Mouse (Mus musculus): ENCODE results near the gene Cdk5rap3. TPM values are rescaled to one million over a fixed set of nuclear protein-coding genes. Genes with fewer than 3 reads are reported as not detected.

Gene Cdk5rap3
- polyA plus RNA-seq, 1 experiment from 2014 or later, result 96.5 TPM

GRCm38 (mm10) chr11:96910003-96910402 is 6.3 kb downstream of the Cdk5rap3 start:
- Histone ChIP-seq H3K4me2 (replicated peaks) (no peak overlapping the region), H3K36me3 (peaks cover 45% of the 10 kb centered on the region), H3K27me3 (no peaks in the 10 kb centered on the region), H3K9me3 (no peaks in the 10 kb centered on the region), H3K4me3 (no peak overlapping the region), H3K4me1 (peaks cover 4% of the 10 kb centered on the region), H3K27ac (no peak overlapping the region), H3K9ac (no peak overlapping the region)
- ATAC-seq (ENCODE audit: insufficient number of reproducible peaks, insufficient read depth, low FRiP score, low TSS enrichment), result 0 out of 2 replicates have a peak, but pooled peaks have one; percentile 31
- 25% methylated on average over 7 of the region's 7 CpGs for WGBS

GRCm38 (mm10) chr11:96908594-96908993 is 7.7 kb downstream of the Cdk5rap3 start:
- H3K27me3 ChIP-seq, result no peaks in the 10 kb centered on the region
- no peak overlapping the region for H3K27ac ChIP-seq
- no peak overlapping the region for H3K4me3 ChIP-seq
- no peaks in the 10 kb centered on the region for H3K9me3 ChIP-seq
- no peak overlapping the region for H3K4me2 ChIP-seq (replicated peaks)
- peaks cover 45% of the 10 kb centered on the region for H3K36me3 ChIP-seq
- 0 out of 2 replicates have a peak, but pooled peaks cover under 1% of the 10 kb centered on the region for H3K4me1 ChIP-seq
- ATAC-seq (ENCODE audit: insufficient number of reproducible peaks, insufficient read depth, low FRiP score, low TSS enrichment), result no peak
- 82% methylated on average over 12 of the region's 12 CpGs for WGBS
- no peak overlapping the region for H3K9ac ChIP-seq

GRCm38 (mm10) chr11:96906431-96907161 is 9.7 kb downstream of the Cdk5rap3 start:
- ATAC-seq (ENCODE audit: insufficient number of reproducible peaks, insufficient read depth, low FRiP score, low TSS enrichment), result no peak
- 66% methylated on average over 15 of the region's 15 CpGs for WGBS
- Histone ChIP-seq H3K27ac (no peak overlapping the region; the same call in 1 of the 2 replicates), H3K27me3 (no peaks in the 10 kb centered on the region), H3K4me2 (replicated peaks) (no peak overlapping the region), H3K36me3 (peaks cover 35% of the 10 kb centered on the region), H3K9me3 (no peaks in the 10 kb centered on the region), H3K9ac (no peak overlapping the region), H3K4me3 (no peak overlapping the region), H3K4me1 (peaks cover 14% of the 10 kb centered on the region)

- ATAC-seq (ENCODE audit: insufficient number of reproducible peaks, insufficient read depth, low FRiP score, low TSS enrichment), result no peak
- Histone ChIP-seq H3K27ac (0 out of 2 replicates have a peak overlapping the region, but pooled peaks have one; percentile 46), H3K36me3 (peaks cover 17% of the 10 kb centered on the region), H3K4me3 (no peak overlapping the region), H3K4me1 (peaks cover 26% of the 10 kb centered on the region), H3K9ac (no peak overlapping the region), H3K9me3 (no peaks in the 10 kb centered on the region), H3K4me2 (replicated peaks) (no peak overlapping the region), H3K27me3 (no peaks in the 10 kb centered on the region)
- 22% methylated on average over 16 of the region's 16 CpGs for WGBS
Observed at GRCm38 (mm10) chr11:96902639-96903635, 13.4 kb downstream of the Cdk5rap3 start.

GRCm38 (mm10) chr11:96901332-96901731 is 15.0 kb downstream of the Cdk5rap3 start:
- no peak overlapping the region for H3K9ac ChIP-seq

GRCm38 (mm10) chr11:96899449-96900306 is 16.6 kb downstream of the Cdk5rap3 start:
- peaks cover 26% of the 10 kb centered on the region for H3K4me1 ChIP-seq
- H3K27ac ChIP-seq, result peak overlapping the region; percentile 41; the same call in 1 of the 2 replicates
- H3K4me2 ChIP-seq (replicated peaks), result 0 out of 2 replicates have a peak overlapping the region, but pooled peaks have one; percentile 9
- no peaks in the 10 kb centered on the region for H3K9me3 ChIP-seq
- no peaks in the 10 kb centered on the region for H3K27me3 ChIP-seq
- ATAC-seq (ENCODE audit: insufficient number of reproducible peaks, insufficient read depth, low FRiP score, low TSS enrichment), result peak; percentile 69
- H3K9ac ChIP-seq, result no peak overlapping the region
- H3K4me3 ChIP-seq, result no peak overlapping the region
- WGBS, result 34% methylated on average over 13 of the region's 13 CpGs
- H3K36me3 ChIP-seq, result no peaks in the 10 kb centered on the region

More at GRCm38 (mm10) chr11:96901332-96901731, 15.0 kb downstream of the Cdk5rap3 start:
- Histone ChIP-seq H3K4me2 (replicated peaks) (no peak overlapping the region), H3K27me3 (no peaks in the 10 kb centered on the region), H3K36me3 (0 out of 2 replicates have a peak, but pooled peaks cover 2% of the 10 kb centered on the region), H3K27ac (no peak overlapping the region), H3K4me1 (peaks cover 26% of the 10 kb centered on the region), H3K9me3 (no peaks in the 10 kb centered on the region), H3K4me3 (no peak overlapping the region)
- ATAC-seq (ENCODE audit: insufficient number of reproducible peaks, insufficient read depth, low FRiP score, low TSS enrichment), result no peak
- WGBS, result 64% methylated on average over 9 of the region's 9 CpGs

- no peaks in the 10 kb centered on the region for H3K9me3 ChIP-seq
- H3K36me3 ChIP-seq, result no peaks in the 10 kb centered on the region
- H3K4me2 ChIP-seq (replicated peaks), result no peak overlapping the region
- no peak overlapping the region for H3K4me3 ChIP-seq
- 83% methylated on average over 4 of the region's 4 CpGs for WGBS
- H3K9ac ChIP-seq, result no peak overlapping the region
- ATAC-seq (ENCODE audit: insufficient number of reproducible peaks, insufficient read depth, low FRiP score, low TSS enrichment), result no peak
- H3K27me3 ChIP-seq, result no peaks in the 10 kb centered on the region
- no peak overlapping the region for H3K27ac ChIP-seq
- peaks cover 14% of the 10 kb centered on the region for H3K4me1 ChIP-seq
Observed at GRCm38 (mm10) chr11:96895886-96896285, 20.4 kb downstream of the Cdk5rap3 start.

- Histone ChIP-seq H3K4me3 (no peak overlapping the region), H3K4me2 (replicated peaks) (no peak overlapping the region), H3K27ac (no peak overlapping the region), H3K9ac (no peak overlapping the region), H3K36me3 (no peaks in the 10 kb centered on the region), H3K4me1 (0 out of 2 replicates have a peak, but pooled peaks cover 3% of the 10 kb centered on the region), H3K27me3 (no peaks in the 10 kb centered on the region), H3K9me3 (no peaks in the 10 kb centered on the region)
- WGBS, result 63% methylated on average over 11 of the region's 11 CpGs
- ATAC-seq (ENCODE audit: insufficient number of reproducible peaks, insufficient read depth, low FRiP score, low TSS enrichment), result no peak
Observed at GRCm38 (mm10) chr11:96893203-96893842, 23.0 kb downstream of the Cdk5rap3 start.

GRCm38 (mm10) chr11:96891784-96892527 is 24.3 kb downstream of the Cdk5rap3 start:
- 26% methylated on average over 14 of the region's 14 CpGs for WGBS
- no peak overlapping the region for H3K4me2 ChIP-seq (replicated peaks)
- no peaks in the 10 kb centered on the region for H3K9me3 ChIP-seq
- H3K9ac ChIP-seq, result no peak overlapping the region
- peaks cover 7% of the 10 kb centered on the region; the same call in 1 of the 2 replicates for H3K4me1 ChIP-seq
- H3K36me3 ChIP-seq, result no peaks in the 10 kb centered on the region
- H3K4me3 ChIP-seq, result no peak overlapping the region
- no peak for ATAC-seq (ENCODE audit: insufficient number of reproducible peaks, insufficient read depth, low FRiP score, low TSS enrichment)
- no peaks in the 10 kb centered on the region for H3K27me3 ChIP-seq
- H3K27ac ChIP-seq, result no peak overlapping the region

GRCm38 (mm10) chr11:96886942-96887546 is 29.3 kb downstream of the Cdk5rap3 start:
- H3K27ac ChIP-seq, result no peak overlapping the region
- no peaks in the 10 kb centered on the region for H3K9me3 ChIP-seq
- no peak for ATAC-seq (ENCODE audit: insufficient number of reproducible peaks, insufficient read depth, low FRiP score, low TSS enrichment)
- no peak overlapping the region for H3K9ac ChIP-seq
- H3K4me2 ChIP-seq (replicated peaks), result no peak overlapping the region
- no peaks in the 10 kb centered on the region for H3K27me3 ChIP-seq
- 82% methylated on average over 8 of the region's 8 CpGs for WGBS
- H3K4me1 ChIP-seq, result peaks cover 17% of the 10 kb centered on the region
- no peaks in the 10 kb centered on the region for H3K36me3 ChIP-seq
- no peak overlapping the region for H3K4me3 ChIP-seq

All from embryonic facial prominence, embryonic 12.5 days (tissue).